Mouse (Mus musculus) heart, postnatal 0 days (tissue): Measurements from ENCODE around the gene Eif4a1. TPM values are rescaled to one million over a fixed set of nuclear protein-coding genes. Genes with fewer than 3 reads are reported as not detected.

Source experiments
- ATAC-seq: fragments of 200-750 bp; cut with Nextera tagmentation; 2 replicates; pipeline ENCODE4 v1.8.0; 2017; ENCODE audit warnings: low read depth, moderate number of reproducible peaks, moderate library complexity; ENCODE audit not compliant: insufficient read depth
- DNase-seq: peaks from one replicate; pipeline ENCODE4 v3.0.0-alpha.2; 2016; ENCODE audit warnings: low spot score
- H3K27ac ChIP-seq: fragments of 300-500 bp; sonication (generic); 2 replicates; pipeline ENCODE4 v1.5.1; 2014; ENCODE audit warnings: low read depth, mild to moderate bottlenecking
- H3K27me3 ChIP-seq: fragments of 300-500 bp; sonication (generic); 2 replicates; pipeline ENCODE4 v1.6.1; 2014; ENCODE audit warnings: low read length, mixed read lengths; ENCODE audit not compliant: control insufficient read depth, insufficient read depth
- H3K36me3 ChIP-seq: fragments of 300-500 bp; sonication (generic); replicated peaks from 2 replicates; pipeline ENCODE4 v1.6.1; 2014; ENCODE audit warnings: low read length, mixed read lengths; ENCODE audit not compliant: control insufficient read depth, insufficient read depth
- H3K4me1 ChIP-seq: fragments of 300-500 bp; sonication (generic); 2 replicates; pipeline ENCODE4 v1.6.1; 2014; ENCODE audit warnings: antibody characterized with exemption; ENCODE audit not compliant: control insufficient read depth, insufficient read depth
- H3K4me2 ChIP-seq: fragments of 300-500 bp; sonication (generic); 2 replicates; pipeline ENCODE4 v1.6.1; 2014; ENCODE audit warnings: low read depth, mild to moderate bottlenecking, low read length, moderate library complexity
- H3K4me3 ChIP-seq: fragments of 300-500 bp; sonication (generic); 2 replicates; pipeline ENCODE4 v1.5.1; 2014; ENCODE audit warnings: low read depth, low read length
- H3K9ac ChIP-seq: fragments of 300-500 bp; sonication (generic); replicated peaks from 2 replicates; pipeline ENCODE4 v1.6.1; 2014; ENCODE audit warnings: low read depth, low read length, mixed read lengths
- H3K9me3 ChIP-seq: fragments of 300-500 bp; sonication (generic); replicated peaks from 2 replicates; pipeline ENCODE4 v1.6.1; 2016; ENCODE audit warnings: low read length; ENCODE audit not compliant: control insufficient read depth
- CTCF ChIP-seq: IDR thresholded peaks from 2 replicates; pipeline ENCODE4 v1.5.1; 2016; ENCODE audit warnings: antibody characterized with exemption, control low read depth, low read depth
- EP300 ChIP-seq: IDR thresholded peaks from 2 replicates; pipeline ENCODE4 v1.6.1; 2016; ENCODE audit warnings: antibody characterized with exemption, low read depth
- WGBS: fragments of 180-500 bp; shearing (Covaris S2); extraction: QIAGEN DNeasy Blood & Tissue Kit; methylation state at CpG from one replicate; pipeline ENCODE4 v1.1.7; 2014; 5-methylcytosine and 5-hydroxymethylcytosine counted together
- polyA plus RNA-seq: library from polyadenylated mRNA; unstranded; fragments of >200 nt; fragmentation: Nextera tagmentation; extraction: Ambion mirVana; gene quantifications from 2 replicates; pipeline ENCODE4 v1.2.1, GENCODE M21; 2015
- total RNA-seq: library from RNA; depleted of rRNA; stranded (reverse); fragments of >200 nt; gene quantifications from 2 replicates; pipeline ENCODE4 v1.2.3, GENCODE M21; 2014; ENCODE audit warnings: low replicate concordance

The Eif4a1 gene
- total and polyA plus RNA-seq, 2 experiments from 2014 or later = 289 to 573 TPM

- Histone ChIP-seq H3K27me3 (no peaks in the 10 kb centered on the region), H3K4me2 (peak overlapping the region; percentile 61), H3K36me3 (peaks cover 51% of the 10 kb centered on the region), H3K9me3 (no peaks in the 10 kb centered on the region), H3K4me1 (peaks cover 14% of the 10 kb centered on the region), H3K27ac (peak overlapping the region; percentile 97), H3K4me3 (peak overlapping the region; percentile 52), H3K9ac (peak overlapping the region; percentile 58)
- ATAC-seq = no peak
- TF ChIP-seq CTCF (no peak), EP300 (no peak; the same call in 1 of the 2 replicates)
- WGBS = 66% methylated on average over 13 of the region's 13 CpGs
- DNase-seq = no peak
Observed at GRCm38 (mm10) chr11:69662967-69663671, 9.1 kb downstream of the Eif4a1 start.

GRCm38 (mm10) chr11:69662213-69662966 lies 9.8 kb downstream of the Eif4a1 start, which contains the start of gene Mpdu1:
TSS of gene Mpdu1 (minus strand) at chr11:69662642.
- Histone ChIP-seq H3K4me3 (peak within 1 kb of the TSS; percentile 52), H3K27ac (peak within 1 kb of the TSS; percentile 97), H3K4me1 (peaks cover 14% of the 10 kb centered on the region), H3K4me2 (peak within 1 kb of the TSS; percentile 61), H3K36me3 (peaks cover 51% of the 10 kb centered on the region), H3K9me3 (no peaks in the 10 kb centered on the region), H3K9ac (peak within 1 kb of the TSS; percentile 58), H3K27me3 (no peaks in the 10 kb centered on the region)
- DNase-seq = peak; percentile 96
- TF ChIP-seq EP300 (peak; percentile 27; the same call in 1 of the 2 replicates), CTCF (peak; percentile 45)
- under 1% methylated on average over 48 of the region's 48 CpGs for WGBS
- ATAC-seq = peak; percentile 97

GRCm38 (mm10) chr11:69661221-69661881 lies 10.9 kb downstream of the Eif4a1 start:
- Histone ChIP-seq H3K4me1 (peaks cover 14% of the 10 kb centered on the region), H3K4me3 (peak overlapping the region; percentile 52), H3K27ac (peak overlapping the region; percentile 97), H3K9me3 (no peaks in the 10 kb centered on the region), H3K9ac (peak overlapping the region; percentile 58), H3K27me3 (no peaks in the 10 kb centered on the region), H3K4me2 (peak overlapping the region; percentile 61), H3K36me3 (peaks cover 53% of the 10 kb centered on the region)
- 58% methylated on average over 3 of the region's 3 CpGs for WGBS
- DNase-seq (no peak), ATAC-seq (no peak)
- TF ChIP-seq EP300 = no peak
- TF ChIP-seq CTCF = no peak

GRCm38 (mm10) chr11:69657462-69657881 lies 14.8 kb downstream of the Eif4a1 start:
- no peak for TF ChIP-seq CTCF
- no peak for TF ChIP-seq EP300
- H3K4me3 ChIP-seq = no peak overlapping the region
- H3K27me3 ChIP-seq = no peaks in the 10 kb centered on the region
- H3K36me3 ChIP-seq = peaks cover 46% of the 10 kb centered on the region
- no peaks in the 10 kb centered on the region for H3K9me3 ChIP-seq
- H3K9ac ChIP-seq = no peak overlapping the region
- ATAC-seq (no peak), DNase-seq (no peak)
- 82% methylated on average over 15 of the region's 15 CpGs for WGBS
- H3K4me2 ChIP-seq = no peak overlapping the region
- H3K4me1 ChIP-seq = 0 out of 2 replicates have a peak, but pooled peaks cover 7% of the 10 kb centered on the region
- H3K27ac ChIP-seq = no peak overlapping the region
